Mouse (Mus musculus) gonadal fat pad, adult 2 months (tissue): ENCODE data around the gene Calm5. TPM values are rescaled to one million over a fixed set of nuclear protein-coding genes. Genes with fewer than 3 reads are reported as not detected.
"Not testable (repeated sequence)": the region's sequence is repeated elsewhere in the genome, so short reads cannot be mapped to it uniquely, and the experiment has no call there.

Source experiments
- DNase-seq: peaks from one replicate; pipeline ENCODE4 v3.0.0-alpha.2; 2012; ENCODE audit warnings: low read depth
- polyA plus RNA-seq: library from polyadenylated mRNA; depleted of rRNA; stranded (reverse); fragments of >200 nt; gene quantifications from 2 replicates; pipeline ENCODE4 v1.2.3, GENCODE M21; 2012

The Calm5 gene
- polyA plus RNA-seq, 1 experiment: not detected

DNA sequence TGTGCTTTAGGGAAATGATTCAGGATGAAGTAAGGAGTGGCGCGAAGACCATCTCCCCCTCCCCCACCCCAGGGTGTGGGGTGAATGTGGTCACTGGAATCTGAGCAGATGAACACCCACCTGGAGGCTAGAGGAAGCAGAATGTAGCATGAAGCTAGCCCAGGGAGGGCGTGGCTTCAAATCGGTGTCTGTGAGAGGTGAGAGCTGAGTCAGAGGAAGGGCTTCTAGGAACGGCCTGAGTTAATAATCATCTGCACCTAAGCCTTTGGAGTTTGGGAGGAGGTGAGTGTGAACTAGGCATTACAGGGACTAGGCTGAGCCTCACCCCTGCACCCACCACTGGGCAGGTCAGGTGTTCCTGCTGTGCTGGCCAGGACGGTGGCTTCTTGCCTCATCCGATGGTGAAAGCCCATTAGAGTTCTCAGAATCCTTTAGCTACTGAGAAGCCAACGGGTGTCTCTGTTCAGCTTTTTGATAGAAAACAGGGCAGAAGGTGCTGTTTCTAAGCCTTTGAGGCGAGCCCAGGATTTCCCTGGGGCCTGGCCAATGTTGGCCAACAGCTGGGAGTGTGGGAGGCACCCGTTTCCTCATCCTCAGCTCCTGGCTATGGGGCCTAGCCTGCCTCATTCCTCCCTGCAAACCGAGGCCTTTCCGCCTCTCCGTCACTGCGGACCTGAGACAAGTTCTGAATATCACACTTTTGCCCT lies 11.8 kb downstream of the Calm5 start:
- no peak for DNase-seq

DNA sequence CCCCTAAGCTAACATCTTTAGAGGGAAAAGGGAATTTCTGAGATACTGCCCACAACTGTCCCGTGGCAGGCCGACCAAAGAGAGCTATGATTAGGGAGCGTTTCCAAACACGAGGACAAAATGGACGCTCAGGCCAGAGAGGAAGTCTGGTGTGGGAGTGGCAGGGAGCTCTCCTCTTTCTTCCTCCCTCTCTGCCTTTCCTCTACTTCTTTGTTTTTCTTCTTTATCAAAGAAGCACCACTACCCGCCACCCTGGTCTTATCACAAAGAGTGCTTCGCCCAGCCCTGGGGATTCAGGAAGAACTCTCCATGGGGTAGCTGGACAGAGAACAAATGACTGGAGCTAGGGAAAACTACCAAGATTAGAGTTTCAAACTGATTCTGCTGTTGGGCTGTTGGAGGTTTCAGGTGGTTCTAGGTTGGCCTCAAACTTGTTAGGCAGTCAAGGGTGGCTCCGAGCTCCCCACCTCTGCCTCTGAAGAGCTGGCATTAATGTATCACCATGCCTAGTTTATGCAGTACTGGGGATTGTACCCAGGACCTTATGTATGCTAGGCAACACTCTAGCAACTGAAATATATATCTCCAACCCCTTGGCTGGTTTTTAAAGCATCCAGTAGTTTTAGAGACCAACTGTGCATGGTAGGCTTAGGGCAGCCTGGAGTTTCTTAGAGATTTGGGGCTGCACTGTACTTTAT lies 12.5 kb downstream of the Calm5 start:
- no peak for DNase-seq

DNA sequence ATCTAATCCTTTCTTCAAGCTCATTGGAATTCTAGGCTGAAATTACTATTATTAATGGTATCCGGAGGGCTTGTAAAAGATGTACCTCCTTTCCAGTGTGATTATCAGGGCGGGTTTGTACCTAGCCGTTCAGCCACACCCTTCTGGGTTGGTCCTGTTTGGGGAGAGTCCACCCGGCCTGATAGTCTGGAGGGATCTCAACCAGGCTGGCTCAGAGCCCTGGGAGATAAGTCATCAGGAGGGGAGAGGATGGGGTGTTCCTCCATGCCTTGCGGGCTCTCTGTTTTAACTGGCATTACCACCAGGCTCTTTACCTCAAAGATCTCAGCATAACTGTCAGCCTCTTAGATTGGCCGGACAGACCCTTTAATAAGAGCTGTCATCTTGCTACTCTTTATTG lies 13.2 kb downstream of the Calm5 start:
- DNase-seq: no peak

DNA sequence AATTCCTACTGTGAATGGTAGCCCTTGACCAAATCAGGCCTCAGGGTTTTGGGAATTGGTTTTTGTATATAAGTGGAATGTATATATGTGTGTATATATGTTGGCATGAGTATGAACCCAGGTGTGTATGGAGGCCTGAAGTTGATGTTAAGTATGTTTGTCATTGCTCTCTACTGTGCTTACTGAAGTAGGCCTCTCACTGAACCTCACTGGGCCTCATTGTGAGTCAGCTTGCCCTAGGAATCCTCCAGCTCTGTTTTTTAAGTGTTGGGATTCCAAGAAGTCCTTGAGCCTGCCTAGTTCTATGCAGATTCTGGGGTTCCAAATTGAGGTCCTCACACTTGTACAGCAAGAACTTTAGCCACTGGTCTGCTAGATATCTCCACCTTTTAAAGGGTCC lies 15.9 kb downstream of the Calm5 start:
- DNase-seq: no peak

DNA sequence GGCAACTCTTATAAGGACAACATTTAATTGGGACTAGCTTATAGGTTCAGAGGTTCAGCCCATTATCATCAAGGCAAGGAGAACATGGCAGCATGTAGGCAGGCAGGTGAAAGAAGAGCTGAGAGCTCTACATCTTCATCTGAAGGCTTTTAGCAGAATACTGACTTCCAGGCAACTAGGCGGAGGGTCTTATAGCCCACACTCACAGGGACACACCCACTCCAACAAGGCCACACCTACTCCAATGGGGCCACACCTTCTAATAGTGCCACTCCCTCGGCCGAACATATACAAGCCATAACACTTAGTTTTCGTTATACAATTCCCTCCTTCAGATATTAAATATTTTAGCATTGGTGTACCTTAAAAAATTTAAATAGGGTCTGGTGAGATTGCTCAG lies 18.9 kb downstream of the Calm5 start:
- no peak for DNase-seq

DNA sequence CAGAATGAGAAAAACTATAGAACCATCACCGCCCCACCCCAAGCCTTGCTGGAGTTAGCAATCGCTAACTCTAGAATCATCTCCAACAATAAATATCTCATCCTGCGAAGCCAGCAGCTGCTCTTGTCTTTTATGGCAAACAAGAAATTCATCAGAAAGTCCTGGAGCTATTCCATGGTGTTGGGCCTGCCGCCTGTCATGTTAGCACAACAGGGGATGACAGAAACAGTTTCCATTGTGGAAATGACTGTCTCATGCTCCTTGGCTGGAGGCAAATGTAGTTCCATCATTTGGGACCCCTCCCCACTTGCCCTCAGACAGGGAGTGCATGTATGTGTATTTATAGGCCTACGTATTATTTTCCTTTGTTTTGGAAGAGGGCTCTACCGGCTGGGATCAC lies 22.5 kb downstream of the Calm5 start:
- no peak for DNase-seq

DNA sequence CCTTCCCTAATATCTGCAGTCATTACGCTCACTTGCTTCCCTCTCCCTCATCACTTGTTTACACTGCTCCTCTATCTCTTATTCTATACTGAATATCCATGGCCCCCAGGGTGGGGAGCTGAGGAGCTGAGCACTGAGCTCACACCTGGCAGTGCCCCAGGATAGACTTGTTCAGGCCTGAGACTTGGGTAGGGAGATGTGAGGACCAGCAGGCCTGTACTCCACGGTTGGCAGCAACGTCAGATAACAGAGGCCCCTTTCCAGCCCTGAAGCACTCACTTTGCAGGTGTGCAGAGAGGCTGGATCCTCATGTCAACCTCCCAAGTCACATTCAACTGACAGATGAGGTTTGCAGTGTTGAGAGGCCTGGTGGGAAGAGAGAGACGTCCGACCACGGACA lies 23.2 kb downstream of the Calm5 start:
- DNase-seq: no peak

DNA sequence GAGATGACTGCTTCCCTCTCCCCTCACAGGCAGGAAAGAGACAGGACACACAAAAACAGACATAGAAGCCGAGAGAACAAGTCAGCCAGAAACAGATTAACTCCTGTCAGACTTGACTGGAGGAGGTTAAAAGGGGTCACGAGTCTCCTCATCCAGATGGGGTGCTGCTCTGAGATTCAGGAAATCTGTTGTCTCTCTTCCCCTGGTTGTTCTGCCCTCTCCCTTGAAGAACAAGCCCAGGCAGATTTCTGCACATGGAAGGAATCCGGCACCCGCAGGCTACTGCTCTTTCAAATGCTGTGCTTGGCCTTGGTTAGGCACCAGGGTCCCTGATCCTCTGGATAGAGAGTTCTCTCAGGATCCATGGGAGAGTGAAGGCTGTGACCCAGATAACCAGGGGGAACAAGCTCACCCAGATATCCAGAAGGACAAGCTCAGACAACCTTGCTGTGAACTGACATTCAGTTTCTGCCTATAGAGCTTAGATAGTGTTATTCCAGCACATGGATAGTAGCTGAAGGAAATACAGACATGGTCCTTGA lies 23.8 kb downstream of the Calm5 start:
- no peak for DNase-seq

DNA sequence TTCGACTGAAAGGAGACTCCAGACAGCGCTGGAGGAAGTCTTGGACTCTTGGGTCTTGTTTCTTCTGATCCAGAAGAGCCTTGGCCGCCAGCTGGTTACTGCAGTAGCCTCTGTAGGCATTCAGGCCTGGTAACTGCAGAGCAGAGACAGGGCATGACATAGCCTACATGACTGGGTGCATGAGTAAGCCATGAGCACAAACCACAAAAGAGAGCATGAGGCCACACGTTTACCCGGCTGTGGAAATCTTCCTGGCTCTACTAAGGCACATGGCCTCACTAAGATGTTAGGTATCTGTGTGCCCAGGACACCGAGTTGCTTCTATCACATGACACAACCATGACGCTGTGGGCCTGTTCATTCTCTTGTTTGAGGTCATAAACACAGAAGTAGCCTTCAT lies 32.7 kb downstream of the Calm5 start:
- no peak for DNase-seq

DNA sequence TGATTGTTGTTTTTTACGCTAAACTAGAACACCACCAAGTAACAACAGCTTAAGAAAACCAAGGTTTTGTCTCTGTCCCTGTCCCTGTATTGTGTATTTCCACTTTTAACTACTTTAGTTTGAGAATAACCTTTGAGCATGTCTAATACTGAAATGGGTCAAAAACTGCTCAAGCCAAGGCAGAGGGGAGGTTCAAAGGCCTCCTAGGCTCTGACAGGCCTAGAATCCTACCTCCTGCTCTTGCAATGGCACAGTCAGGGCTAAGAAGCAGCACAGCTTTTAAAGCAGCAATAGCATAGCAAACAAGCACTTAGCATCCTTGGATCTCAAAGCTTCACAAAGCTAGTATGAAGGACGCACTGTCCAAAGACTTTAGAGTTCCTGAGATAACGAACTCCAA lies 35.1 kb downstream of the Calm5 start:
- no peak for DNase-seq

DNA sequence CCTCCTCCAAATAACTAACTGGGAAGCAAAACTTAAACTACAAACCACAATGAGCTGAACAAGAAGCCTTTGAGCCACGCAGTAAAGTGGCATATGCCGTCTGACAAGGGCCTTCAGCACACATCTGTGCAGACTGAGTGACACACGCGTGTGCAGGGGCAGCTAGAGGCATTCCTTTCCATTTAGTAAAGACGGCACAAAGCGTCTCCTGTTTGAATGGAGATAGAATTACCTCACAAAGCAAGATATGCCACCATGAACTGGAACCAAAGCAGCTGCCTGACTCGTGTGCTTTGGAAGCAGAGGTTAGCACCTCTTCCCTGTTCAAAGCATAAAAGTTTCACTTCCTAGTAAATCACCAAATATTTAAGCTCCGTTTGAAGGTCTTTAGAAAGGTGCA lies 36.1 kb downstream of the Calm5 start:
- no peak for DNase-seq

DNA sequence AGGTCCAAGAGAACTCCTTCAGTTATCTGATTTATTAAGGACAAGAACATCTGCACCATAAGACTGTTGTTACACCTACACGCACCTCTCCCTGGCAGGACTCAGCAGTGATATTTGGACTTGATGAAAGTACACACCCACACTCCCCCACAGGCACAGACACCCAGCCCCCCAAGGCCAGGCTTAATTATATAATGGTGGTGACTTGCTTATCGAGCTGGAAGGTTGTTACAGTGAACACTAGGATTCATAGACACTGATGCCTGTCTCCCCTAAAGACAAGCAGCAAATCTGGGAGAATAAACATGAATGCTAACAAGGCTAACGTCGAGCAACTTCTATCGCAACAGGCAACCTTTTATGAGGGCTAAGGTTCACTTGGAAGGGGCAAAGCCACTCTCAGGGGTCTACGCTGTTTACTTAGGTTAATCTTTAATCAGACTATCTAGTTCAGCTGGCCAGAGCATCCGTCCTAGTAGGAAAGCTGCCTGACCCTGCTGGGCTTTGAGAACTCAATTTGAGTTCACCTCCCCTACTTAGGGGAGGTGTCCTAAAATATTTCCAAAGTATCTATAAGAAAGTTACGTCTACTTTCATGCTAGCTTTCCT lies 37.6 kb downstream of the Calm5 start:
- DNase-seq: peak; percentile 80

DNA sequence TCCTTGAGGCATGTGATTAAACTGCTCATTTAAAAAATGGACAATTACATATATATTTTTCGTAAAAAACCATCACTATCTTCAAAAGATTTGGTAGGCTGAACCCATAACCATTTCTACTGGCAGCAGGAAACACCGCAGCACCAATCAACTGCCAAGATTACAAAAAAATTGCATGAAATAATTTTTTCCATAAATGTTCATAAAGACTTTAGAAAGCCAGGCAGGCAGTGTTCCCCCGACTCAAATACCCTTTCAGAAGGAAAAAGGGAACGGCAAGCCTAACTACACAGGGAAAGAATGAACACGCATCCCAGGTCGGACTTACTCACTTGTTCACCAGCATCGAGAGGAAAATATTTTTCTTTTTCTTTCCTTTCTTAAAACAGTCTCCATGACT lies 38.6 kb downstream of the Calm5 start:
- no peak for DNase-seq

DNA sequence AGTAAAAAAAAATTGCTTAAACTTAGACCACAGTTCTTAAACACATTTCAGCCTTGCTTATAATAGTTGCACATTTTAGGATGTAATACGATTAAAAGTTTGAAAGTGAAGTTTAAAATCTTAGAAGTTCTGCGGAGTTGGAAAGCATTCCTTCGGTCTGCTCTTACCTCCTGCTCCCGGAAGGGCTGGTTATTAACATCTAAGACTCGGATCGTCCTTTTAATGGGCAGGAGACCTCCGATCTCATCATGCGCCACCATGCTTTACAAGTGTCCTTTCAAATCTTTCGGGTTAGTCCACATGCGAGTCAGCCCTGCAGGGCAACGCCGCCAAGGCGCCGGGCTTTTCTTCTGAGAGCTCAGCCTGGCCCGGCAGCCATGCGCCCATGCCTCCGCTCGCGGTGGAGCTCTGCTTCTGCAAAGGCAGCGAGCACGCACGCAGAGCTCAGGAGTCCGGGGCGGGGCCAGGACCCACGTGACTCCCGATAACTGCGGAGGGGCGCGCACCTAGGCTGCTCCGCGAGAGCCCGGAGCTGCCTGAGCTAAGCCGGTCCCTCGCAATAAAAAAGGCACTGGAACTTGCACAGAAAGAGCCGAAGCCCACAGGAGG lies 39.3 kb downstream of the Calm5 start:
- no peak for DNase-seq

DNA sequence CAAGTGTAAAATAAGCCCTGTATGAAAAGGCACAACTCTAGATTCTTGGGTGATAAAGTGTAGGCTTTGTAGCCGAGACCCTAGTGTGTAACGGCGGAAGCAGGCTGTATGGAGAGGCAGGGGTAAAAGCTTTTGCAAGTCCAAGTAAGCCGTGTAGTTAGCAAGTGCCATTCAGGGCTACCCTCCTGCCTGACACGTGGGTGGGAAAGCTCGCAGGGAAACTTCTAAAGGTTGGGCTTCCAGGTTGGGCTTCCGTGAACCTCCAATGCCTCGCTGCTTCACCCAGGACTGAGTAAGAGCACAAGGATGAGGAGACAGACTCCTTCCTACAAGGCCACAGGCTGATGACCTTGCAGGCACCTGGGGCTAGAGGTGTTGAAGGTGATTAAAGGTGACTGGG lies 40.6 kb downstream of the Calm5 start:
- no peak for DNase-seq

DNA sequence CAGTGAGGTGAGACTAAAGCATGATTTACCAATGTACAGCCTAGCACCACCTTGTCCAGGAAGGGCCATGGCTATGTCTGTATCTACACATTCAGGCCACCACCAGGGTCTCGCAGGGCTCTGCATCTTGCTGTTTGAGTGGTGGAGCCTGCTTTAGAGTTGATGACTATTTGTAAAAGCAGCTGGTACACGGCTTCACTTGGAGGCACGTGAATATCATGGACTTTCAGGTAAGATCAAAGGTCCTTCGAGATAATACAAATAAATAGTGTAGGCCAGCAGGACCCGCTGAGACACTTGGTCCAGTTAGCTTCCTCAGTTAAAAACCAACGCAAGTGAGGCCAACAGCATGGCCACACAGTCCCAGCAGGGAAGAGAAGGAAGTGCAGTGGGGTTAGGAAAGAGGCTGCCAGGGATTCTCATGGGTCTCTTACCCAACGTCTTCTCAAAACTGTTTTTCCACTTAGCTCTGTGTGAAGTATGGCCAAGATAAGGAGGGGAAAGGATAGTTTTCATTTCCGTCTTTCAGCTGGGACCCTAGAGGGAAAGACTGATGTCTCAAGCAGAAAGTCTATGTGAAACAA lies 41.5 kb downstream of the Calm5 start:
- DNase-seq: no peak

DNA sequence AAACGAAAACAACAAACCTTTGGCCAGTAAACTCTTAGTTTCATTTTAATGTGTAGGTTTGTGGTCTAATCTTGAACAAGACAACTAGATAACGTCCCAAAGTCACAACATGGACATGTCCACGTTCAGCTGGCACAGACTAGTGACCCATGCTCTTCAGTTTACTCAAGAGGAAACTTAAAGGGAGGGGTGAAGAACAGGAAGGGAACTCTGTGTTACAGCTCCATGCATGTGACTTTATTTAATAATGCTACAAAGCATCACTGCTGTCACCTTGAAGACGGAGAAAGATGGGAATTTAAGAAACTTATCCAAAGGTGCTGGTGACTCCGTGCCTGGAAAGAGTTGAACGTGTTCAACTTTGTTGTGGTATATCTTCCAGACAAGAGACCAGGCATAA lies 42.1 kb downstream of the Calm5 start:
- DNase-seq: no peak

DNA sequence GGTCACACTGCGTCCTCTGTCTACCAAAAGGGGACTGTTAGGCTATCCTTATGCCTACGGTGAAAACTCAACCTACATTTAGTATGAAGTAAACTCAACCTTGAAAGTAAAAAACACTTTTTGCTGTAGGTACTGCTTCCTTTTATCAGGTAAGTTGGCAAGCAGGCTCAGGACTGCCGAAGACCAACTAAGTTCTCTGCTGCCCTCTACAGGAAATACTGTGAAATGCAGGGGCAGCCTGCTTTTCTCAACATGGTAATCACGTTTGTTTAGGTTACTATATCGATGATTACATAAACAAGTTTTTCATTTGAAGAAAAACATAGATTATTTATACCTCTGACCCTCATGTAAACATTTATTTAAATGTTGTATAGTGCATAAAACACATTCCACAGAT lies 42.9 kb downstream of the Calm5 start:
- DNase-seq: no peak

DNA sequence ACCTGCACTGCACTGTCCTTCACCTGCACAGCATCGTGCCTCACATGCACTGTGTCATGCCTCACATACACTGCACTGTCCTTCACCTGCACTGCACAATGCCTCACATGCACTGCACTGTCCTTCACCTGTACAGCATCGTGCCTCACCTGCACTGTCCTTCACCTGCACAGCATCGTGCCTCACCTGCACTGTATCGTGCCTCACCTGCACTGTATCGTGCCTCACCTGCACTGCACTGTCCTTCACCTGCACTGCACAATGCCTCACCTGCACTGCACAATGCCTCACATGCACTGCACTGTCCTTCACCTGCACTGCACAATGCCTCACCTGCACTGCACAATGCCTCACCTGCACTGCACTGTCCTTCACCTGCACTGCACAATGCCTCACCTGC lies 44.2 kb downstream of the Calm5 start:
- not testable (repeated sequence) for DNase-seq

DNA sequence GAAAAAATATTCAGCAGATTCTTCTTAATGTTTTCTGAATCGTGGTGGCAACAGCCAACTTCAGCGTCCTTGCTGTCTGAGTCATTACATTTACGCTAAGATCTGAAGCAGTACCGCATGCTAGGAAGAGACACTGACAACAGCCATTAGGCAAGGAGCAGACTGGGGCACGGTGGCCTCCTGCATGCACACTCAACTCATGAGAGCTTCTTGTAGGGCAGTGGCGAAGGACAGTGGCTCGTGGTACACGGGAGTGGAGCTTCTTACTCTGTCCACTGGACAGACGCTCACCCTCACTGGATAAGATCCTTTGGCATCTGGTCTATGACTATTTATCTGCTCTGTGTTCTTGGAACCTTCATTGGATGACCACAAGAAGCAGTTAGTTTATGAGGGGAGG lies 45.3 kb downstream of the Calm5 start:
- no peak for DNase-seq
